Comparison of ENCODE assay signal across 19 mouse cellular contexts in genomic region chr10:80087483-80087882, GRCm38 (mm10). TPM values are rescaled to one million over a fixed set of nuclear protein-coding genes. Genes with fewer than 3 reads are reported as not detected.
DNase-seq lines count a peak whose midpoint lies in the region; ATAC-seq lines count a peak whose summit lies in the region.
"Had no signal": no experiment of that assay in that cellular context is flagged by ENCODE, and none has a peak within 500 bp of the region (broad histone marks: within the 10 kb centered on the region; RNA-seq: fewer than 3 reads in every experiment).

No protein-coding gene starts in this region.

- no peak for ATAC-seq in kidney, embryonic 15.5 days (replicated peaks; ENCODE audit: low FRiP score)
- no peak for ATAC-seq in kidney, embryonic 16.5 days (ENCODE audit: low FRiP score, low TSS enrichment)
- no peak for ATAC-seq in liver, embryonic 12.5 days
- ATAC-seq: forebrain, embryonic 13.5 days; inflammation-experienced regulatory T-cells, adult 6 months had no signal

- no peak overlapping the region for H3K9ac ChIP-seq in kidney, embryonic 15.5 days
- H3K9ac ChIP-seq in kidney, embryonic 16.5 days (replicated peaks; ENCODE audit: low read length) = no peak overlapping the region
- H3K9ac ChIP-seq in liver, embryonic 12.5 days = no peak overlapping the region
- H3K9ac ChIP-seq: forebrain, embryonic 13.5 days; lung, embryonic 15.5 days had no signal

- no peak overlapping the region for H3K4me3 ChIP-seq in kidney, embryonic 15.5 days (replicated peaks)
- no peak overlapping the region for H3K4me3 ChIP-seq in kidney, embryonic 16.5 days (ENCODE audit: low read length)
- no peak overlapping the region for H3K4me3 ChIP-seq in brown adipose tissue, adult 24 weeks (ENCODE audit: insufficient read depth, low read depth, low read length)
- H3K4me3 ChIP-seq in liver, embryonic 12.5 days = no peak overlapping the region
- peak overlapping the region; percentile 89 for H3K4me3 ChIP-seq in megakaryocyte, embryonic 14.5 days (replicated peaks)
- H3K4me3 ChIP-seq: erythroblast, embryonic 14.5 days; forebrain, embryonic 13.5 days; heart, embryonic 13.5 days; limb, embryonic 13.5 days; lung, embryonic 15.5 days had no signal

- H3K9me3 ChIP-seq in kidney, embryonic 15.5 days (replicated peaks) = no peaks in the 10 kb centered on the region
- H3K9me3 ChIP-seq in kidney, embryonic 16.5 days (ENCODE audit: low read length) = no peaks in the 10 kb centered on the region
- H3K9me3 ChIP-seq in liver, embryonic 12.5 days (replicated peaks) = no peaks in the 10 kb centered on the region
- no peaks in the 10 kb centered on the region for H3K9me3 ChIP-seq in megakaryocyte, embryonic 14.5 days
- H3K9me3 ChIP-seq: forebrain, embryonic 13.5 days; heart, embryonic 13.5 days; limb, embryonic 13.5 days; lung, embryonic 15.5 days had no signal

- no peak for DNase-seq in layer of hippocampus, postnatal 25 days (ENCODE audit: extremely low spot score in 1 of 2, low spot score in 1 of 2)
- no peak for DNase-seq in layer of hippocampus, postnatal 14 days (ENCODE audit: low spot score in 2 of 2)
- DNase-seq in urinary bladder, postnatal 36 days (ENCODE audit: low spot score in 2 of 2) = no peak
- DNase-seq: B cell, adult 2 months; cerebellum, postnatal 36 days; kidney, adult 2 months; right cerebral cortex, adult 18-20 months; thymus, postnatal 36 days had no signal

- peaks cover 33% of the 10 kb centered on the region for H3K4me1 ChIP-seq in kidney, embryonic 15.5 days
- peaks cover 17% of the 10 kb centered on the region for H3K4me1 ChIP-seq in kidney, embryonic 16.5 days (ENCODE audit: insufficient read depth, low read length)
- peaks cover 37% of the 10 kb centered on the region for H3K4me1 ChIP-seq in brown adipose tissue, adult 24 weeks (ENCODE audit: control insufficient read depth, insufficient read depth, insufficient read length, low read length)
- H3K4me1 ChIP-seq in liver, embryonic 12.5 days = peaks cover 79% of the 10 kb centered on the region
- H3K4me1 ChIP-seq in megakaryocyte, embryonic 14.5 days = peaks cover 92% of the 10 kb centered on the region
- H3K4me1 ChIP-seq: limb, embryonic 13.5 days had no signal

- 85% methylated on average over 8 of the region's 8 CpGs for WGBS in kidney, embryonic 15.5 days
- WGBS in kidney, embryonic 16.5 days = 87% methylated on average over 8 of the region's 8 CpGs
- 58% methylated on average over 8 of the region's 8 CpGs for WGBS in liver, embryonic 12.5 days (ENCODE audit: insufficient replicate concordance)

- H3K27ac ChIP-seq in kidney, embryonic 15.5 days = 0 out of 2 replicates have a peak overlapping the region, but pooled peaks have one; percentile 9
- H3K27ac ChIP-seq in kidney, embryonic 16.5 days (ENCODE audit: low read length) = no peak overlapping the region
- peak overlapping the region; percentile 24; the same call in 1 of the 2 replicates for H3K27ac ChIP-seq in brown adipose tissue, adult 24 weeks (replicated peaks; ENCODE audit: low read depth, low read length)
- peak overlapping the region; percentile 70 for H3K27ac ChIP-seq in liver, embryonic 12.5 days
- H3K27ac ChIP-seq: forebrain, embryonic 13.5 days; limb, embryonic 13.5 days; lung, embryonic 15.5 days had no signal

- no peak overlapping the region for H3K4me2 ChIP-seq in kidney, embryonic 15.5 days
- H3K4me2 ChIP-seq in kidney, embryonic 16.5 days (replicated peaks; ENCODE audit: low read depth, low read length) = no peak overlapping the region
- no peak overlapping the region for H3K4me2 ChIP-seq in liver, embryonic 12.5 days
- H3K4me2 ChIP-seq: forebrain, embryonic 13.5 days; heart, embryonic 13.5 days; limb, embryonic 13.5 days; lung, embryonic 15.5 days had no signal

- no peaks in the 10 kb centered on the region for H3K27me3 ChIP-seq in kidney, embryonic 15.5 days
- H3K27me3 ChIP-seq in kidney, embryonic 16.5 days (ENCODE audit: insufficient read depth, low read length) = no peaks in the 10 kb centered on the region
- H3K27me3 ChIP-seq in liver, embryonic 12.5 days (replicated peaks) = no peaks in the 10 kb centered on the region
- H3K27me3 ChIP-seq in megakaryocyte, embryonic 14.5 days (replicated peaks) = no peaks in the 10 kb centered on the region
- H3K27me3 ChIP-seq: forebrain, embryonic 13.5 days; heart, embryonic 13.5 days; limb, embryonic 13.5 days; lung, embryonic 15.5 days had no signal

- peaks cover 31% of the 10 kb centered on the region for H3K36me3 ChIP-seq in kidney, embryonic 15.5 days
- H3K36me3 ChIP-seq in kidney, embryonic 16.5 days (ENCODE audit: insufficient read depth, low read length) = peaks cover 14% of the 10 kb centered on the region
- H3K36me3 ChIP-seq in liver, embryonic 12.5 days = peaks cover 57% of the 10 kb centered on the region
- peaks cover 86% of the 10 kb centered on the region for H3K36me3 ChIP-seq in megakaryocyte, embryonic 14.5 days (replicated peaks; ENCODE audit: low read length)

RNA-seq across cellular contexts. Expression of gene Sbno2, which starts 17.9 kb away (rescaled TPM):
- polyA plus RNA-seq in kidney, embryonic 15.5 days (2015; fragmentation: Nextera tagmentation; extraction: Ambion mirVana) = 14.4 and 16.2 TPM in 2 replicates
- polyA plus RNA-seq in kidney, embryonic 16.5 days (2015; fragmentation: Nextera tagmentation; extraction: Ambion mirVana) = 16.1 and 17.6 TPM in 2 replicates
- polyA plus RNA-seq in brown adipose tissue, adult 24 weeks (2012; ENCODE audit: insufficient read depth, insufficient read length, missing spikeins) = 14.3 and 16.2 TPM in 2 replicates
- 15.0 and 15.4 TPM in 2 replicates for polyA plus RNA-seq in liver, embryonic 12.5 days (2016; fragmentation: Nextera tagmentation; extraction: Ambion mirVana)
- 151 and 347 TPM in 2 replicates for polyA plus RNA-seq in megakaryocyte, embryonic 14.5 days (2012; ENCODE audit: insufficient read depth, low replicate concordance)
- 10 to 100 TPM; 14.5 to 22.0 TPM for total RNA-seq in layer of hippocampus, postnatal 25 days (2021)
- 10 to 100 TPM; 19.8 to 21.3 TPM for total RNA-seq in layer of hippocampus, postnatal 14 days (2021)

RNA-seq across cellular contexts. Expression of gene Stk11, which starts 28.1 kb away (rescaled TPM):
- 15.0 and 22.4 TPM in 2 replicates for polyA plus RNA-seq in kidney, embryonic 15.5 days (2015; fragmentation: Nextera tagmentation; extraction: Ambion mirVana)
- polyA plus RNA-seq in kidney, embryonic 16.5 days (2015; fragmentation: Nextera tagmentation; extraction: Ambion mirVana) = 18.2 and 20.2 TPM in 2 replicates
- 113 and 121 TPM in 2 replicates for polyA plus RNA-seq in brown adipose tissue, adult 24 weeks (2012; ENCODE audit: insufficient read depth, insufficient read length, missing spikeins)
- polyA plus RNA-seq in liver, embryonic 12.5 days (2016; fragmentation: Nextera tagmentation; extraction: Ambion mirVana) = 18.6 and 19.8 TPM in 2 replicates
- polyA plus RNA-seq in megakaryocyte, embryonic 14.5 days (2012; ENCODE audit: insufficient read depth, low replicate concordance) = 153 and 200 TPM in 2 replicates
- 10 to 100 TPM; 89.1 to 94.3 TPM for total RNA-seq in layer of hippocampus, postnatal 25 days (2021)
- 10 to 100 TPM; 89.2 to 90.7 TPM for total RNA-seq in layer of hippocampus, postnatal 14 days (2021)

RNA-seq across cellular contexts. Expression of gene Gpx4, which starts 40.5 kb away (rescaled TPM):
- 581 and 603 TPM in 2 replicates for polyA plus RNA-seq in kidney, embryonic 15.5 days (2015; fragmentation: Nextera tagmentation; extraction: Ambion mirVana)
- polyA plus RNA-seq in kidney, embryonic 16.5 days (2015; fragmentation: Nextera tagmentation; extraction: Ambion mirVana) = 617 and 706 TPM in 2 replicates
- 2,282 and 3,621 TPM in 2 replicates for polyA plus RNA-seq in brown adipose tissue, adult 24 weeks (2012; ENCODE audit: insufficient read depth, insufficient read length, missing spikeins)
- polyA plus RNA-seq in liver, embryonic 12.5 days (2016; fragmentation: Nextera tagmentation; extraction: Ambion mirVana) = 682 and 685 TPM in 2 replicates
- 3,942 and 9,172 TPM in 2 replicates for polyA plus RNA-seq in megakaryocyte, embryonic 14.5 days (2012; ENCODE audit: insufficient read depth, low replicate concordance)
- 100 to 1,000 TPM; 486 to 515 TPM for total RNA-seq in layer of hippocampus, postnatal 25 days (2021)
- total RNA-seq in layer of hippocampus, postnatal 14 days (2021) = 100 to 1,000 TPM; 456 to 501 TPM

RNA-seq across cellular contexts. Expression of gene Polr2e, which starts 47.9 kb away (rescaled TPM):
- polyA plus RNA-seq in kidney, embryonic 15.5 days (2015; fragmentation: Nextera tagmentation; extraction: Ambion mirVana) = 235 and 243 TPM in 2 replicates
- 242 and 248 TPM in 2 replicates for polyA plus RNA-seq in kidney, embryonic 16.5 days (2015; fragmentation: Nextera tagmentation; extraction: Ambion mirVana)
- polyA plus RNA-seq in brown adipose tissue, adult 24 weeks (2012; ENCODE audit: insufficient read depth, insufficient read length, missing spikeins) = 78.3 and 85.8 TPM in 2 replicates
- 142 and 147 TPM in 2 replicates for polyA plus RNA-seq in liver, embryonic 12.5 days (2016; fragmentation: Nextera tagmentation; extraction: Ambion mirVana)
- polyA plus RNA-seq in megakaryocyte, embryonic 14.5 days (2012; ENCODE audit: insufficient read depth, low replicate concordance) = 147 and 260 TPM in 2 replicates
- total RNA-seq in layer of hippocampus, postnatal 25 days (2021) = 10 to 100 TPM; 86.6 to 91.0 TPM
- total RNA-seq in layer of hippocampus, postnatal 14 days (2021) = 10 to 100 TPM; 74.1 to 74.3 TPM

RNA-seq across cellular contexts. Expression of gene Atp5d, which starts 50.9 kb away (rescaled TPM):
- polyA plus RNA-seq in kidney, embryonic 15.5 days (2015; fragmentation: Nextera tagmentation; extraction: Ambion mirVana) = 594 and 612 TPM in 2 replicates
- polyA plus RNA-seq in kidney, embryonic 16.5 days (2015; fragmentation: Nextera tagmentation; extraction: Ambion mirVana) = 676 and 688 TPM in 2 replicates
- polyA plus RNA-seq in brown adipose tissue, adult 24 weeks (2012; ENCODE audit: insufficient read depth, insufficient read length, missing spikeins) = 1,146 and 1,395 TPM in 2 replicates
- polyA plus RNA-seq in liver, embryonic 12.5 days (2016; fragmentation: Nextera tagmentation; extraction: Ambion mirVana) = 393 and 419 TPM in 2 replicates
- polyA plus RNA-seq in megakaryocyte, embryonic 14.5 days (2012; ENCODE audit: insufficient read depth, low replicate concordance) = 1,192 and 1,533 TPM in 2 replicates
- 100 to 1,000 TPM; 338 to 391 TPM for total RNA-seq in layer of hippocampus, postnatal 25 days (2021)
- total RNA-seq in layer of hippocampus, postnatal 14 days (2021) = 100 to 1,000 TPM; 397 to 417 TPM
